In genomic region chr13:57708425-57708824, GRCm38 (mm10) we compare ENCODE assay signal across 14 mouse cellular contexts.
"Had no signal": no experiment of that assay in that cellular context is flagged by ENCODE, and none has a peak within 500 bp of the region (broad histone marks: within the 10 kb centered on the region; RNA-seq: fewer than 3 reads in every experiment).

No protein-coding gene starts in this region.

- H3K4me1 ChIP-seq: neural tube, embryonic 12.5 days; stomach, embryonic 15.5 days had no signal

- DNase-seq: right cerebral cortex, adult 18-20 months; right cerebral cortex, postnatal 14 days; right cerebral cortex, postnatal 25 days; right cerebral cortex, postnatal 4 days; spleen, adult 18-20 months; thymus, adult 18-20 months; thymus, adult 2 months; thymus, postnatal 14 days; thymus, postnatal 25 days; thymus, postnatal 36 days; thymus, postnatal 4 days had no signal

- H3K9ac ChIP-seq: neural tube, embryonic 12.5 days; stomach, embryonic 15.5 days had no signal

- H3K4me3 ChIP-seq: myocyte; neural tube, embryonic 12.5 days; stomach, embryonic 15.5 days had no signal

- H3K27ac ChIP-seq: neural tube, embryonic 12.5 days; stomach, embryonic 15.5 days had no signal

- H3K4me2 ChIP-seq: neural tube, embryonic 12.5 days; stomach, embryonic 15.5 days had no signal

- H3K36me3 ChIP-seq: neural tube, embryonic 12.5 days; stomach, embryonic 15.5 days had no signal

- H3K27me3 ChIP-seq: neural tube, embryonic 12.5 days; stomach, embryonic 15.5 days had no signal

- H3K9me3 ChIP-seq: neural tube, embryonic 12.5 days; stomach, embryonic 15.5 days had no signal
